Mouse (Mus musculus) midbrain, embryonic 10.5 days (tissue): ENCODE data around the gene Pik3r2. TPM values are rescaled to one million over a fixed set of nuclear protein-coding genes. Genes with fewer than 3 reads are reported as not detected.
A peak's percentile ranks its signal among the peaks of the same experiment; 100 is the strongest.

Experiments
- DNase-seq: peaks from one replicate; pipeline ENCODE4 v3.0.0-alpha.2; 2017; ENCODE audit warnings: low spot score
- H3K27ac ChIP-seq: fragments of 300-500 bp; sonication (generic); replicated peaks from 2 replicates; pipeline ENCODE4 v1.5.1; 2016; ENCODE audit warnings: mild to moderate bottlenecking
- H3K27me3 ChIP-seq: fragments of 300-500 bp; sonication (generic); 2 replicates; pipeline ENCODE4 v1.6.1; 2016; ENCODE audit warnings: low read depth, mild to moderate bottlenecking; ENCODE audit not compliant: poor library complexity, severe bottlenecking
- H3K36me3 ChIP-seq: fragments of 300-500 bp; sonication (generic); 2 replicates; pipeline ENCODE4 v1.6.1; 2016; ENCODE audit warnings: mild to moderate bottlenecking, moderate library complexity
- H3K4me1 ChIP-seq: fragments of 300-500 bp; sonication (generic); 2 replicates; pipeline ENCODE4 v1.6.1; 2016
- H3K4me3 ChIP-seq: fragments of 300-500 bp; sonication (generic); 2 replicates; pipeline ENCODE4 v1.5.1; 2016; ENCODE audit warnings: mild to moderate bottlenecking, moderate library complexity
- H3K9me3 ChIP-seq: fragments of 300-500 bp; sonication (generic); replicated peaks from 2 replicates; pipeline ENCODE4 v1.6.1; 2016; ENCODE audit warnings: mild to moderate bottlenecking
- WGBS: fragments of 180-500 bp; shearing (Covaris S2); methylation state at CpG from one replicate; pipeline ENCODE4 v1.1.7; 2016; 5-methylcytosine and 5-hydroxymethylcytosine counted together
- polyA plus RNA-seq: library from polyadenylated mRNA; unstranded; fragments of >200 nt; fragmentation: Nextera tagmentation; extraction: Ambion mirVana; gene quantifications from 2 replicates; pipeline ENCODE4 v1.2.1, GENCODE M21; 2016

The Pik3r2 gene
- polyA plus RNA-seq, 1 experiment from 2014 or later: 66.2 TPM

- H3K27me3 ChIP-seq: peaks cover 54% of the 10 kb centered on the region
- 89% methylated on average over 25 of the region's 25 CpGs for WGBS
- H3K9me3 ChIP-seq: no peaks in the 10 kb centered on the region
- peaks cover 76% of the 10 kb centered on the region for H3K36me3 ChIP-seq
- no peak overlapping the region for H3K27ac ChIP-seq
- H3K4me3 ChIP-seq: no peak overlapping the region
- DNase-seq: no peak
- H3K4me1 ChIP-seq: peaks cover 30% of the 10 kb centered on the region
Measured at GRCm38 (mm10) chr8:70786291-70787050, 10.0 kb upstream of the Pik3r2 start.

- no peaks in the 10 kb centered on the region for H3K9me3 ChIP-seq
- DNase-seq: no peak
- H3K36me3 ChIP-seq: peaks cover 73% of the 10 kb centered on the region
- H3K4me3 ChIP-seq: no peak overlapping the region
- 79% methylated on average over 11 of the region's 11 CpGs for WGBS
- no peaks in the 10 kb centered on the region for H3K27me3 ChIP-seq
- H3K27ac ChIP-seq: no peak overlapping the region
- peaks cover 28% of the 10 kb centered on the region for H3K4me1 ChIP-seq
Measured at GRCm38 (mm10) chr8:70780093-70780492, 3.6 kb upstream of the Pik3r2 start.

GRCm38 (mm10) chr8:70775851-70776495 is 540 bp downstream of the Pik3r2 start:
- Histone ChIP-seq H3K27me3 (peaks cover 4% of the 10 kb centered on the region; the same call in 1 of the 2 replicates), H3K36me3 (peaks cover 75% of the 10 kb centered on the region), H3K4me3 (peak overlapping the region; percentile 87), H3K27ac (peak overlapping the region; percentile 95), H3K9me3 (no peaks in the 10 kb centered on the region), H3K4me1 (peaks cover 51% of the 10 kb centered on the region)
- WGBS: 3% methylated on average over 34 of the region's 34 CpGs
- DNase-seq: peak; percentile 27

GRCm38 (mm10) chr8:70775227-70775626 is 1.3 kb downstream of the Pik3r2 start:
- Histone ChIP-seq H3K27me3 (peaks cover 11% of the 10 kb centered on the region), H3K36me3 (peaks cover 75% of the 10 kb centered on the region), H3K4me3 (peak overlapping the region; percentile 87), H3K4me1 (peaks cover 51% of the 10 kb centered on the region), H3K27ac (peak overlapping the region; percentile 95), H3K9me3 (no peaks in the 10 kb centered on the region)
- WGBS: 96% methylated on average over 5 of the region's 5 CpGs
- no peak for DNase-seq

- 0 out of 2 replicates have a peak overlapping the region, but pooled peaks have one; percentile 23 for H3K27ac ChIP-seq
- peaks cover 52% of the 10 kb centered on the region for H3K4me1 ChIP-seq
- 95% methylated on average over 18 of the region's 18 CpGs for WGBS
Measured at GRCm38 (mm10) chr8:70774740-70775139, 1.8 kb downstream of the Pik3r2 start.

GRCm38 (mm10) chr8:70773833-70774232 is 2.7 kb downstream of the Pik3r2 start:
- H3K36me3 ChIP-seq: peaks cover 73% of the 10 kb centered on the region
- H3K4me1 ChIP-seq: peaks cover 56% of the 10 kb centered on the region
- no peak overlapping the region for H3K4me3 ChIP-seq

More at GRCm38 (mm10) chr8:70774740-70775139, 1.8 kb downstream of the Pik3r2 start:
- peaks cover 75% of the 10 kb centered on the region for H3K36me3 ChIP-seq
- H3K9me3 ChIP-seq: no peaks in the 10 kb centered on the region
- H3K4me3 ChIP-seq: peak overlapping the region; percentile 87; the same call in 1 of the 2 replicates
- H3K27me3 ChIP-seq: peaks cover 13% of the 10 kb centered on the region
- no peak for DNase-seq

GRCm38 (mm10) chr8:70773410-70773809 is 3.1 kb downstream of the Pik3r2 start:
- peaks cover 53% of the 10 kb centered on the region for H3K4me1 ChIP-seq
- H3K27me3 ChIP-seq: peaks cover 13% of the 10 kb centered on the region
- H3K4me3 ChIP-seq: no peak overlapping the region
- no peaks in the 10 kb centered on the region for H3K9me3 ChIP-seq
- H3K36me3 ChIP-seq: peaks cover 73% of the 10 kb centered on the region
- no peak overlapping the region for H3K27ac ChIP-seq
- no peak for DNase-seq
- 89% methylated on average over 5 of the region's 5 CpGs for WGBS

More at GRCm38 (mm10) chr8:70773833-70774232, 2.7 kb downstream of the Pik3r2 start:
- no peak for DNase-seq
- H3K9me3 ChIP-seq: no peaks in the 10 kb centered on the region
- no peak overlapping the region; the same call in 1 of the 2 replicates for H3K27ac ChIP-seq
- peaks cover 13% of the 10 kb centered on the region for H3K27me3 ChIP-seq
- 88% methylated on average over 9 of the region's 9 CpGs for WGBS

GRCm38 (mm10) chr8:70772890-70773289 is 3.6 kb downstream of the Pik3r2 start:
- WGBS: 91% methylated on average over 9 of the region's 9 CpGs
- no peaks in the 10 kb centered on the region for H3K9me3 ChIP-seq
- H3K36me3 ChIP-seq: peaks cover 73% of the 10 kb centered on the region
- peaks cover 17% of the 10 kb centered on the region for H3K27me3 ChIP-seq
- H3K4me1 ChIP-seq: peaks cover 48% of the 10 kb centered on the region
- no peak overlapping the region for H3K4me3 ChIP-seq
- H3K27ac ChIP-seq: no peak overlapping the region
- no peak for DNase-seq

- no peak for DNase-seq
- H3K27ac ChIP-seq: no peak overlapping the region
- H3K9me3 ChIP-seq: no peaks in the 10 kb centered on the region
- 93% methylated on average over 13 of the region's 13 CpGs for WGBS
- H3K4me3 ChIP-seq: no peak overlapping the region
- peaks cover 78% of the 10 kb centered on the region for H3K36me3 ChIP-seq
- peaks cover 48% of the 10 kb centered on the region for H3K4me1 ChIP-seq
- H3K27me3 ChIP-seq: peaks cover 25% of the 10 kb centered on the region
Measured at GRCm38 (mm10) chr8:70772075-70772474, 4.4 kb downstream of the Pik3r2 start.

GRCm38 (mm10) chr8:70771217-70771616 is 5.3 kb downstream of the Pik3r2 start:
- DNase-seq: no peak
- Histone ChIP-seq H3K27ac (no peak overlapping the region), H3K9me3 (no peaks in the 10 kb centered on the region), H3K4me3 (no peak overlapping the region), H3K36me3 (peaks cover 78% of the 10 kb centered on the region), H3K27me3 (peaks cover 34% of the 10 kb centered on the region), H3K4me1 (peaks cover 53% of the 10 kb centered on the region)
- WGBS: 94% methylated on average over 7 of the region's 7 CpGs

GRCm38 (mm10) chr8:70770748-70771147 is 5.8 kb downstream of the Pik3r2 start:
- DNase-seq: no peak
- Histone ChIP-seq H3K4me1 (peaks cover 53% of the 10 kb centered on the region), H3K9me3 (no peaks in the 10 kb centered on the region), H3K36me3 (peaks cover 78% of the 10 kb centered on the region), H3K27ac (no peak overlapping the region), H3K27me3 (peaks cover 39% of the 10 kb centered on the region), H3K4me3 (no peak overlapping the region)
- 95% methylated on average over 13 of the region's 13 CpGs for WGBS

- WGBS: 73% methylated on average over 12 of the region's 12 CpGs
- Histone ChIP-seq H3K9me3 (no peaks in the 10 kb centered on the region), H3K4me1 (peaks cover 49% of the 10 kb centered on the region), H3K27ac (no peak overlapping the region), H3K36me3 (peaks cover 73% of the 10 kb centered on the region), H3K27me3 (peaks cover 48% of the 10 kb centered on the region), H3K4me3 (no peak overlapping the region)
- no peak for DNase-seq
Measured at GRCm38 (mm10) chr8:70769858-70770257, 6.7 kb downstream of the Pik3r2 start.

- peaks cover 68% of the 10 kb centered on the region for H3K36me3 ChIP-seq
- 10% methylated on average over 26 of the region's 26 CpGs for WGBS
- no peak overlapping the region for H3K4me3 ChIP-seq
- no peaks in the 10 kb centered on the region for H3K9me3 ChIP-seq
- peak; percentile 94 for DNase-seq
- H3K27me3 ChIP-seq: peaks cover 52% of the 10 kb centered on the region
- peaks cover 44% of the 10 kb centered on the region for H3K4me1 ChIP-seq
- no peak overlapping the region for H3K27ac ChIP-seq
Measured at GRCm38 (mm10) chr8:70769359-70769758, 7.2 kb downstream of the Pik3r2 start.
